Mouse (Mus musculus) embryo, embryonic 9.5 days (tissue): Measurements from ENCODE around the gene Sucnr1.
"Not testable (repeated sequence)": the region's sequence is repeated elsewhere in the genome, so short reads cannot be mapped to it uniquely, and the experiment has no call there.

Source experiments
- DNase-seq: peaks from one replicate; pipeline ENCODE4 v3.0.0-alpha.2; 2017; ENCODE audit errors: extremely low spot score

The Sucnr1 gene

DNA sequence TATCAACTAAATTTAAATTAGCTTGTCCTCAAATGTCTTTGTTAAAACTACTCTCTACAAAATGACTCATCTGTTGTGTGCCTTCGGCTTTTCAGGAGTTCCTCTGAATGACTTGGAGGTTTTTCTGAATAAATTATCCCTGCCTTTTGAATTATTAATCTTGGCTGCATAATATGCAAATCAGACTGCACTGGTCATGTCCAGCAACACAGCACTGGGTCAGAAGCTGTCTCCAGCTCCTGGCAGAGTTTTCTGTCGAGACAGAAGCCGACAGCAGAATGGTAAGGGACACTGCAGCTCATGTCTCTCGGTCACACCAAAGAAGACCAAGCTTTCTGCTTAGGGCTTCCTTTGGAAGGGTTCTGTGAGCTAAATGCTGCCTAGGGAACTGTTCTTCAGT is at the start of gene Sucnr1:
Gene Sucnr1 (plus strand): TSS at position 222 of the 400 bp plus-strand sequence.
- DNase-seq = no peak

DNA sequence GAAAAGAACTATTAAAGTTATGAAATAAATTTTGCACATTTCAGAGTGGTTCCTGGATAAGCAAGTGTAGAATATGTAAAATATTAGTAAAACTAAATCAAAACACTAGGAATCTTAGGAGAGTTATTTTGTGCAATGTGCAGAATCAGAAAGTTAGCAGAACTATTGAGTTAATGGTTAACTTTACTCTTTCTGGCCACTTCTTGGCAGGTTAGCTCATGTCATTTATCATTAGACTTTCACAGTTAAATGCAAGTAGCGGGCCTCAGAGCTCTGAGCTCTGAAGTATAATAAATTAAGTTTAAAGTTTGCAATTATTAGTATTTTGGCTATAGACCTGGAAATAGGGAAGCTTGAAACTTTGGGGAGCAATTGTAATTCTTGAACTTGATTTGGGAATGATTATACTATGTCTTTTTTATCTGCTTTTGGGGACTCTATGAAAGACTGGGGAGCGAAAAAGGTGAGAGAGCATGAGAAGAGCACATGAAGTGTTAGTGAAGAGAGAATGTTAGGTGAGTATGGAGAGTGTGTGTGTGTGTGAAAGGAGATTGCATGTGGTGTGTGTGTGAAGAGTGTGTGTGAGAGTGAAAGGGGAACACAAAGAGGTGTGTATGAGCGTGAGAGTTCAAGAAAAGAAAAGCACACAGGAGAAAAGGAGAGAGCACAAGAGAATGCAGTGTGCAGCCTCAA is 35.3 kb upstream of the Sucnr1 start:
- no peak for DNase-seq

DNA sequence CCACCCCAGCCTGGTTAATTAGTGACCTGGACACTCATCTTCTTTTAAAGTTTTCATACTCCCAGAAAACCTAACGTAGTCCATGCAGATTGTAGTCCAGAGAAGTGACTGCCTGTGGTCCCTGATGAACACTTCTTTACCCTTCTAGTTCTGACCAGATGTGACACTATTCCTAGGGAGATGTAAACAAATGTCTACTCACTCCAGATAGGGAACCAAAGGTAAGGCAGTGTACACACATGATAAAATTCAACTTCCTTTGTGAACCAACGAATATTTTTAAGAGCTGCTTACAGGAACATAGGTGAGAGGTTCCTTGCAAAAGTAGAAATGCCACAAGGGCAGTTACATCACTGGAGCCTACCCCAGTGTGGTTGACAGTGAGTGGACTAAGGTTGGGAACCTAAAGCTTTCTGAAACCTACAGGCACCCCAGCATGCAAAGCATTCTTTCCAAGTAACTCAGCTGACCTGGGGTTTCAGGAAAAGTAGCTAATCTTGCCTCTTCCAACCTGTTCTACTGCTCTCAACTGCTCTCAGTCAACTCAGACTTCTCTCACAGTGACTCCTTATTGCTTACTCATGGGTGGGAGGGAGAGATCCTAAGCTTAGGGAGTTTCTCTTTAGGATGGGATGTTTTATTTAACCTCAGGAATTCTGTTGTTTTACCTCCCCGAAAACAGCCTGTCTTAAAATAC is 28.3 kb upstream of the Sucnr1 start:
- no peak for DNase-seq

DNA sequence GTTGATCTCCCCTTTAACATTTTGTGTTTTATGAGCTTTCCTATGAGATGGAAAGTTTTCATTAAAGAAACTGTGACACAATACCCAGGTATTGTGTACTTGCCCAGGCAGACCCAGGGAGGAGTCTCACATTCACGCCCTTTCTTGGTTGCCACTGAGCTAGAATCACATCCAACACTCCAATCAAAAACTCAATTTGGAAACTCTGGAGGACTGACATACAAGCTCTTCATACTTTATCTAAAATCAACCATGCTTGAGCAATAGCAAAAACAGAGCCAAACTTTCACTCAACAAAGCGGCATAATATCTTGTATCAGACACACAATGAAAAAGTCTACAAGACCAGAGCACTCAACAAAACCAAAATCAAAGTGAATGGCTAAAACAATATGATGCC is 27.7 kb upstream of the Sucnr1 start:
- DNase-seq = no peak

- no peak for DNase-seq
These were observed 25.2 kb upstream of the Sucnr1 start for GRCm38 (mm10) chr3:60056451-60056850.

DNA sequence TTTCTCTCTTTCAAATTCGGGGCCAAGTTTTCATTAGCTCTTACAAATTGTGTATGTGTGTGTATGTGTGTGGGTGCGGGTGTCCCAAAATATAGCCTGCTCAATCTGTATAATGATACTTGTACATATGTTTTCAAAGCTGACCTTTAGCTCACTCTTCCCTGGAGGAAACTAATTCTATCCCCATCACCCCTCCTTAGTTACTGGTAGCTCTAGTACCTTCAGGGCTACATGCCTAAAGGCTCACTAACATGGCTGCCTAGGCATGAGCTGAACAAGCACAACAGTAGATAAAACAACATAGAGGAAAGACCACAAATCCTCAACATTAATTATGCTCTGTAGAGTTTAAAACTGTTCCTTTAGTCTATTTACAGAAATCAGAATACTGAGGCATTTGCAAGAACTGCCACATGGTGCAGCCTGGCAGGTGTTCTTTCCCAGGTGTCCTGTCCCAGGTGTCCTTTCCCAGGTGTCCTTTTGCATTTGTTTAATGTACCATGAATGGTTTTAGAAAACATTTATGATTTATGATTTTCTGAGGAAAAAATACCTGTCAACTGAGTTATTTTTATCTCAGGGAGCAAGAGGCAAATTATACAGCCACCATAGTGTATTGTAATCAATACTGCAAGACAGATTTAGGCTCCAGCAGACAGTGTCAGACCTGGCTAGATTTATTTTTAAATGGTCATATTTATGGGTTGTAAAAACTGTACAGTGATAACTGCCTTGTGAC is 24.4 kb upstream of the Sucnr1 start:
- DNase-seq = no peak

DNA sequence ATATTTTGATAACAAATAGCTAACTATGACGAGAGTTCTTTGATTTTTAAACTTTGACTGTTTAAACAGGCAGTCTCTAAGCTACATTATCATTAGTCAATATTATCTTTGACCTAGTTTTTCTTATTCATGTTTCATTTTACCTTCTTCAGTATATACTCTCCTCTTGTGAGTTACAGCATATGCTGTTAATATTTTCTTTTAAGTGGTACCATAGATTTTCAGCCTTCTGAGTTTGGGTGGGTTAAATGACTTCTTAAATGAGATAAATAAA is 23.9 kb upstream of the Sucnr1 start:
- DNase-seq = no peak

DNA sequence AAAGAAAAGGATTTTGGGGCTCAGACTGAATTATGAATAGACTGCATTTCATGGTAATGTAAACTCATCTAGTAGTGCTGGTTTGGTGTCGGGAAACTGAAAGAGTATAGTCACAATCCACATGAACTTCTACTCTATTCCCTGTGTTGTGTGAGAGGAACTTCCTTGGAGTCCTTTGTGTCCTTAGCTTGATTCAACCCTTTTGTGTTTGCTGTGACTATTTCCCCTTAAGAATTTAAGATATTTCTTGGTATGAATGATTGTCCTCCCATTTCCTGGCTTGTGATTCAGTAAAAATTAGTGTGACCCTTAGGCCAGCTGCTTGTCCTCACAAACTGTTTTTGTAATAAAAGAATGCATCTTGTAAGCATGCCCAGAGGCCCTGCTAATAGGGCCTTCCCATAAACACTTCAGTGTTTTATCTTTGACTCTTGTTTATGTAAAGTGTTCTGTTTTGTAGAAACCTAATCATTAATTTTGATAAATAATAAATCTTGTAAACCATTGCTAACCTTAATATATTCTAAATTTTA is 2.7 kb upstream of the Sucnr1 start:
- no peak for DNase-seq

DNA sequence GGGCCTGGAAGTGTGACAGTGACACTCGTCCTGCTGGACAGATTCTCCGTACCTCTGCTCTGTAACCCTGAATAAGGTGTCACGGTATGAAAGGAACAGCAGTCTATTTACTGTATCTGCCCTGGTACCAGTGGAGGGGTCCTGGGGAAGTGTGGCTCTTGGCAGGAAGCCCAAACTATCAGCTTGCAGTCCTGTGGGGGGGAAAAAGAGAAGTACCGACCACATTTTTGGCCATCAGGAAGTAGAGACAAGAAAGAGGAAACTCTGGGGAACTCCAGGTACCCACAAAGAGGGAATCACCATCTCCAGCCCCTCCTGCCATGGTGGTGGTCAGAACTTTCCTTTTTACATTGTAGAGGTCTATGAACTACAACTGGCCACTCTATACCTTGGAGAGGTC is 1.1 kb upstream of the Sucnr1 start:
- DNase-seq = no peak

GRCm38 (mm10) chr3:60082746-60083145 is 1.1 kb downstream of the Sucnr1 start:
- DNase-seq = no peak

DNA sequence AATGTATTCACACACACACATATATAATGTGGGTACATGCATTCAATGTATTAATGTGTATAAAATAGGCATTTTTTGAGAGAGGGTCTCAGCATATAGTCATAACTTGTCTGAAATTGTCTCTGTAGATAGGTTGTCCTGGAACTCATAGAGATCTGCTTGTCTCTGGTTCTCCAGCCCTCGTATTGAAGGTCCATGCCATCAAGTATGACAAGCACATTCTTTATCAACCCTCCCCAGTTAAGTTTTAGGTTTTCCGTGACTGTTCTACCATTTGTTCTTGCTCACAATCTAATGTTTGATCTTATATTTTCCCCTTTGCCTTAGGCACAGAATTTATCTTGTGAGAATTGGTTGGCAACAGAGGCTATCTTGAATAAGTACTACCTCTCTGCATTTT is 4.1 kb downstream of the Sucnr1 start:
- no peak for DNase-seq

DNA sequence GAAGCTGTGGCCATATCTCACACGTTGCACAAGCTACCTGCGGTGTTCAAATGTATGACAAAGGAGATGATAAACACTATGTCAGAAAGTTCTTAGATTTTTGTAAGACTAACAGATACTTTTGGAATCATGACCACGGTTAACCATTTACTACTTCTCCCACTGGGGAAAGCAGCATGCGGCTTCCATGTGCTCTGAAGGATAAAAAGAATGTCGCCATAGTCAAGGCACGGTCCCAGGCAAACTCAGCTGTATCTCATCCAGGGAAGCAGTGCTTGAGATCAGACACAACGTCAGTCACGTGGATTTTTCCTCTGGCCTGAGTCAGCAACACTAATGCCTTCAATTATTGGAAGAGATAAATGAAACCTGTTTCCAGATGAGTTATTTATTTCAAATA is 9.7 kb downstream of the Sucnr1 start:
- no peak for DNase-seq

DNA sequence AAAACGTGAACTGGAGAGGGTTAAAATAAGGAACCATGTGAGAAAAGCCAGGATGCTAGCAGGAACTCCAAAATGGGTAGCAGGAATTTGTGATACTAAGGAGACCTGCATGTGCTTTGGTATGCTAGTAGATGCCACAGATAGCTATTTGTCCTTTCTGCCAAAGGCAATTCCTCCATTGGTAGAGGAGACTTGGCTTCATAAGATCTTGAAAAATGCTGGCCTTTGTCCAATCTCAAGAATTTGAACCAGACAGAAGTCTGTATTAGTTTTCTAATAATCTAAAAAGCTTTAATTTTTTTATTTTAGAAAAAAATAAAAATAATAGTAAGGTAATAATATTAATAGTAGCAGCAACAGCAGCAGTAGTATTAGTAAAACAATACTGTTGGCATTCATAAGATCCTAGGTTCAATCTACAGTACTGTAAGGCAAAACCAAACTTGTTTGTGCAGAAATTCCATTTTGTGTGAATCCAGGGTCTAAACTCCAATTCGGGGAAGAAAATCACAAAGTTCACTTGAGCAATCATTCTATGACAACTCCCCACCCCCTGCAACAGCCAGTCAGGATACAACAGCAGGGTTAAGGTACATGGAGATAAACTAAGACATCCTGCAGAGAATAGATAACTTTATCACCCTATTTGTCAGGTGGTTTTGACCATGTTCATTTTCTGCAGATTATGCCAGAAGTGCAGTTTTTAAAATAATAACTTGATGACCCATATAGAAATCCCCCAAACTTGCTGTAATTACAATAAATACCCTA is 12.9 kb downstream of the Sucnr1 start:
- no peak for DNase-seq

DNA sequence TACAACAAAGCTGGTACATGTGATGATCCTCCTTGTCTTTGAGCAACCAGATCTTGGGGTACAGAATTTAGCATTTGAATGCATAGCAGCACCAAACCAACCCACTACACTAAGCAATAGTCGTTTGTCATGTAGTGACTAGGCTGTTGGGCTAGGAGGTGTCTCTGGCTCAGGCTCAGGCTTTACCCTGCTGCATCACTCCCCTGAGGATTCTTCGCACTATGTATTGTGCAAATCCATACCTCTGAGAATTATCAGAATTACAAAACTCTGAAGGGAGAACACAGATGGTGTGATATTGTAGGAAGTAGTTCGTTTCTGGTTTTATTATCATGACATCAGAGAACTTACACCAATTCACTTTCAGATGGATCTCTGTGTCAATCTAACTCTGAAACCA is 15.3 kb downstream of the Sucnr1 start:
- no peak for DNase-seq

- DNase-seq = no peak
These were observed 15.8 kb downstream of the Sucnr1 start for GRCm38 (mm10) chr3:60097485-60097884.

- DNase-seq = no peak
These were observed 16.9 kb downstream of the Sucnr1 start for GRCm38 (mm10) chr3:60098521-60098920.

- DNase-seq = no peak
These were observed 22.9 kb downstream of the Sucnr1 start for GRCm38 (mm10) chr3:60104462-60105109.

DNA sequence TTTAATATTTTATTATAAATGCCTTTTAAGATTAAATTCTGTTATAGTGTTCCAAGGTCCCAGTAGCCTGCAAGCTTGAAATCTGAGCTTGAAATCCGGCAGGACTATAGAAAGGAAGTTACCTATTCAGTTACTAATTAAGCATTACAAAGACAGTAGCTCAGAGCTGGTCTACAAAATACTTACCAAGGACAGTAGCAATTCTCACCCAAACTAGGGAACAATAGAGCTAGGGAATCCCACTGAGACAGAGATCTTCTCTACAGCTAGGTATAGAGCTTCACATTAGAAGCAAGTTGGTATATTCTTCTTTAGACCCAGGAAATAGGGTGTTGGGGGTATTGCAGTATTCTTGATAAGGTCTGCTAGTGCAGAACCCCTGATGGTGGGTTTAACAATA is 24.8 kb downstream of the Sucnr1 start:
- DNase-seq = not testable (repeated sequence)

DNA sequence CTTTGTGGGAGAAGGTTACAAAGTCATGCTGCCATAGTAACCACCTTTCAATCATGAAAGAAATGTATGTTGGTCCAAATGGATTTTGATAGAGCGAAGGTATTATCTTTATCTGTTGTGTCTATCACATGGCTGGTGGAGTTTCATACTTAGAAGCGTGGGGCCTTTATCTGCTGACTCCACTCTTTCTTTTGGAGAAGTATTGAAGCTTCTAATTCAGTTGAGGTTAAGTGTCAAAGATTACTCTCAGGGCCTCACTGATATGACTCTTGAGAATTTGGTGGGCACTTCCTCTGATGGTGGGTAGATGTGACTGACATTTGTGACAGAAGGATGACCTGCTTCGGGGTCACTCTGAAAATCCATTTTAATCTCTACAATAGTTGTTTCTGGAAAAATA is 26.1 kb downstream of the Sucnr1 start:
- DNase-seq = no peak

GRCm38 (mm10) chr3:60108815-60109214 is 27.1 kb downstream of the Sucnr1 start:
- DNase-seq = no peak

DNA sequence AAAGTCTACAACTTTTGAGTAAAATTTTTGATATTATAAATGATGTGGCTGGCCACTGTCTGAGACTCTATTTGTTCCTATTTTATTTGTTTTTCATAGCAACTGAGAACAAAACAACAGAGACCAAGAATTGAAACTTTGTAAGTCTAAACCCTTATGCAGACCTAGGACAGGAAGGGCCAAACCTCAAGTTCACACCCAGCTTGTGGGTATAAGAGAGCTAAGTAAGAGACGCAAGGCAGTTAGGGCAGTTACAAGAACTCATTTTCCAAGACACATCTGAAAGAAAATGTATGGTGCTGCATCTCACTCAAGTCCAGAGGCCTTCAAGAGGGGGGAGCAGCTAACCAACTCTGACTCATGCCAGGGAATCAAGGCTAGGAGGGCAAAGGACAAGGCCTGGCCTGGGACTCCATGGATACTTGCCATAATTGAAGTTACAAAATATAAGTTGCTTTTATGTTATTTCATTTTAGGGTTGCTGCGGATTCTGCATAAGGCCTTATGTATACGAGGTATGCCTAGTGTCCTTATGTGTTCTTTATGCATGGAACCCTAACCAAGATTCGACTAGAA is 29.6 kb downstream of the Sucnr1 start:
- DNase-seq = no peak
